Mouse (Mus musculus) layer of hippocampus, adult 9-11 months (tissue): ENCODE measurements at regions not wholly inside any gene's neighbourhood (a gene's known extent, or its start where the extent isn't known, plus 50 kb on each side); places are given as distances from the start of the nearest gene placed in this dataset.
"Not testable (repeated sequence)": the region's sequence is repeated elsewhere in the genome, so short reads cannot be mapped to it uniquely, and the experiment has no call there.

Experiments used
- DNase-seq: peaks from one replicate; pipeline ENCODE4 v3.0.0; 2022

DNA sequence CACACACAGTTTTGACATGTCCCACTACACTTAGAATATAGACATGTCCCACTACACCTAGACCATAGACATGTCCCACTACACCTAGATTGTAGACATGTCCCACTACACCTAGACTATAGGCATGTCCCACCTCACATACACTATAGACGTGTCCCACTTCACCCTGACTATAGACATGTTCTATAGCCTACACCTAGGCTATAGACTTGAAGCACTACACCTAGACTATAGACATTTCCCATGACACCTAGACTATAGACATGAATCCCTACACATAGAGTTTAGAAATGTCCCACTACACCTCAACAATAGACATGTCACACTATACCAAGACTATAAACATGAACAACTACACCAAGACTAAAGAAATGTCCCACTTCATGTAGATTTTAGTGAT is 2580.9 kb downstream of the Gm37988 start:
- DNase-seq, result no peak

DNA sequence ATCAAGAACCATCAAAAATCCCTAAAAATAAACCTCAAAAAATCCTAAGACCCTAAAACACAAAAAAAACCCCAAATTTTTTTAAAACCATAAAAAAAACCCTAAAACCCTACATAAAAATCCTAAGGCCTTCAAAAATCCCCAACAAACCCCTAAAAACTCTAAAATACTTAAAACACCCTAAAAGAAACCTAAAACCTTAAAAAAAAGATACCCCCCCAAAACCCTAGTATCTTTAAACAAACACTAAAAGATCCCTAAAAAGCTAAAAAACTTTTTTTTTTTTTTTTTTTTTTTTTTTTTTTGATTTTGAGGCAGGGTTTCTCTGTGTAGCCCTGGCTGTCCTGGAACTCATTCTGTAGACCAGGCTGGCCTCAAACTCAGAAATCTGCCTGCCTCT is 2585.8 kb downstream of the Gm37988 start:
- DNase-seq, result no peak

DNA sequence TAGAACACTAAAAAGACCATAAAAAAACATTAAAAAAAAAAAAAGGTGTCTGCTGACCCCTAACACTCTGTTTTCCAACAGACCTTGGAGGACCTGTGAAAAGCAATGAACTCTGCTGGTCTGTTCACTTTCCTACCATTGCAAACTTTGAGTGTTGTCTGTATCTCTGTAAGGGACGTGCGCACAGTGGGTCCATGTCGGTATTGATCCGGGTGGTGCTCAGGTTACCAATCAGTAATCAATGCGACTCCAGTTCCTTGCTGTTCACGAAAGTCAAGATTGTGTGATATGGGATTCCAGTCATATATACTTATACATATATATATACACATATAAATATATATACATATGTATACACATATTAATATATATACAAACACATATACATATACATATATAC is 2586.5 kb downstream of the Gm37988 start:
- no peak for DNase-seq

DNA sequence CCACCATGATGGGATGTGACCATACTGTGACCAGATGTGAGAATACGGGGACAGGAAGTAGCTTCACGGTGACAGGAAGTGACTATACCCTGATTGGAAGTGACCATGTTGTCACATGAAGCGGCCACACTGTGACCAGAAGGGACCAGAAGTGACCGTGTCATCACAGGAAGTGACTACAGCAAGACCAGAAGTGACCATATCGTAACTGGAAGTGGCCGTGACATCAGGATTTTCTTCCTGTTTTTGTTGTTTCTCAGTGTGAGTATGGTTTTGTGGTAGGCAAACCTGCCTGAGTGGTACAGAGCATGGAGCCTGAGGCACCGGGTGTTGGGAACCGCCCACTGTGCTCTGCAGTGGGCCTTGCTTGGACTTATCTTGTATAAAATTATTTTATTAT is 2587.8 kb downstream of the Gm37988 start:
- no peak for DNase-seq

DNA sequence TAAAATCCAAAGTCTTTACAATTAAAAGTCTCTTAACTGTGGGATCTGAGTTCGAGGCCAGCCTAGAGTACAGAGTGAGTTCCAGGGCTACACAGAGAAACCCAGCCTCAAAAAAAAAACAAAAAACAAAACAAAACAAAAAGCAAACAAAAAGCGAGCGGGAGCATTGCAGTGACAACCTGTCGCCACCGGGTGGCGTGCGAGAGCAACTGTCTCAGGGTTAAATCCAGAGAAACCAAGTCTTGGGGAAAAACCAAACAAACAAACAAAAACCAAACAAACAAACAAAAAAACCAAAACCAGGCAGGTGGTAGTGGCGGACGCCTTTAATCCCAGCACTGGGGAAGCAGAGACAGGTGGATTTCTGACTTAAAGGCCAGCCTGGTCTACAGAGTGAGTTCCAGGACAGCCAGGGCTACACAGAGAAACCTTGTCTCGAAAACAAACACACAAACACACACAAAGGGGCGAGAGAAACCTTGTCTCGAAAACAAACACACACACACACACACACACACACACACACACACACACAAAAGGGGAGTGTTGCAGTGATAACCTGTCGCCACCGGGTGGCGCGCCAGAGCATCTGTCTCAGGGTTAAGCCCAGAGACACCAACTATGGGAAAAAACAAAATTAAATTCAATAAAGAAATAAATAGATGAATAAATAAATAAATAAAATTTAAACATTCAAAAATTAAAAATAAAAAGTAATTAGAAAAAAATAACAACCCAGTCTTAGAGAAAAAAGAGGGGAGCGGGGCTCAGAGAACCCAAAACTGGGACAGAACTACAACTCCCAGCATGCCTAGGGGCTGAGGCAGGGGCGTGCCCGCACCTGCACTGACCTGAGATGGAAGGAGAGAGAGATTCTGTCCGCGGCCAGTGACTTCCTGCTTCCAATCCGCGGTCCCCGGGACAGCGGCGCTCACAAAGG is 2589.4 kb downstream of the Gm37988 start:
- DNase-seq, result peak; percentile 38

DNA sequence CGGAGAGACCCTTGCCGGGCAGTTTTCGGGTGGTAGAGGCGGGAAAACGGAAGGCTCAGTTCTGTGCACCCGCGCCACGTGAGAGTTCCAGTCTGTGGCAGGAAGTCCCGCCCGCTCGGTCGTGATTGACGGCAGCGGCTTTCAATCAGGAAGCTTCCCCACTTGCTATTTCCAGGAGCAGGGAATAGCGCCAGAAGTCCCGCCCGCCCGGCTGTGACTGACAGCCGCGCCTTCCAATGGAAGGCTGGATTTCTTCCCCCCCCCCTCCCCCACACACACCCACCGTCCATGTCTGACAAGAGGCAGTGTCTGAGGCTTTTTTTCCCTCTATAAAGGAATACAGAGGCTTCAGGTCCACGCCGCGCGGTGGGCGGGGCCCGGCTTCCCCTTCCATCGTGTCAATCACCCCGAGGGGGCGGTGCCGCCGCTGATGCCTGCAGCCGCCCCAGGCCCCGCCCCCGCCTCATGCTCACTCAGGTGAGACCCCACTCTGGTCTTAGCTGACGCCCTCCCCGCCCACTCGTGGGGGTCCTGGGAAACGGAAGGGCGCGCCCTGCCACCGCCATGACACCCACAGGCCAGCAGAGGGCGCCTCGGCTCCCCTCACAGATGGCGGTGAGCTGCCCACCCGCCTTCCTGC is 2590.2 kb downstream of the Gm37988 start:
- peak; percentile 98 for DNase-seq

DNA sequence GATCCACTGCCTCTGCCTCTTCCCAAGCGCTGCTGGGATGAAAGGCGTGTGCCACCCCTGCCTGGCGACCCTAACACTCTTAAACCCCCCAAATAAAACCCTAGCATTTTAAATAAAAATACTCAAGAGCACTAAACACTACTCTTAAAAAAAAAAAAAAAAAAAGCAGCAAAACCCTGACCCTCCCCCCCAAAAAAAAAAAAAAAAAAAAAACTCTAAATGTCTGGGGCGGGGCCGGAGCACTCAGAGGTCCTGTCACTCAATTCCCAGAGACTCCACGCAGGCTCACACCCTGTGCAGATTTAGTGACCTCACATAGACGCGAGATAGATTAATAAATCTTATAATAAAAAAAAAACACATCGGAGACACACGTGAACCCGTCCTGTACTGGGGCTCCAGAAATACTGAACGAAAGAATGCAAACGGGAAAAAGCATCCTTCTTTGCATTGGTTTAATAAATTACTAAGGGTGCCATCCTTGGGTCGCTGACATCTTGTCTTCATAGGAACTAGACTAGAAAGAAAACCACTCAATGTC is 2591.1 kb downstream of the Gm37988 start:
- no peak for DNase-seq

DNA sequence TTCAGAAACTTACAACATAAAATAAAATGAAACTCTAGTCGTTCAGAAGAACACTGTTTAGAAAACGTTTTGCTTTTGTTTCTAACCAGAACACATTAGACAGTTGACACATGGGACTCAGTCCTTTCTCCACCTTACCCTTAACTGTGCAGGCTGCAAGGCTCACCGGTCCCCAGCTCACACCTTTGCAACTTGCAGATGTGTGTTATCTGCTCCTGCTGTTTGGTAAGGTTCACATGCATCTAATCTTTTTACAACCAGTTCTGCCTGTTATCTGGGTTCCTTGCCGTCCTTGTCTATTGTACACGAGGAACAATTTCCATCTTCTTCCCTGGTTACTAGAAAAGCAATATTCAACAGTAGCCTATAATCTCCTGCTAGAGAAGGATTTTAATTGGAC is 2598.0 kb downstream of the Gm37988 start:
- not testable (repeated sequence) for DNase-seq

DNA sequence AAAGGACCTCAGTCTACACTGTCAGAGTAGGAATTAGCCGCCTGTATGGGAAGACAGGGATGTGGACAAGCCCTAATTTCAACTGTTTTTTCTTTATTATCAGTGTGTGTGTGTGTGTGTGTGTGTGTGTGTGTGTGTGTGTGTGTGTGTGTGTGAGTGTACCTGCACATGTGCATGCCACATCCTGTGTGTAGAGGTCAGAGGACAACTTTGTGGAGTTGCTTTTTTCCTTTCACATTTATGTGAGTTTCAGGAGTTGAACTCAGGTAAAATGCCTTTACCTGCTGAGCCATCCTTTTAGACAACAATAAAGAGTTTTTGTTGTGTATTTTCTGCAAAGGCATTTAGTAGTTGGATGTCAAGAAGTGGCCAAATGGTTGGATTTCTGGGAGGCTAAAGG is 2606.8 kb downstream of the Gm37988 start:
- no peak for DNase-seq

DNA sequence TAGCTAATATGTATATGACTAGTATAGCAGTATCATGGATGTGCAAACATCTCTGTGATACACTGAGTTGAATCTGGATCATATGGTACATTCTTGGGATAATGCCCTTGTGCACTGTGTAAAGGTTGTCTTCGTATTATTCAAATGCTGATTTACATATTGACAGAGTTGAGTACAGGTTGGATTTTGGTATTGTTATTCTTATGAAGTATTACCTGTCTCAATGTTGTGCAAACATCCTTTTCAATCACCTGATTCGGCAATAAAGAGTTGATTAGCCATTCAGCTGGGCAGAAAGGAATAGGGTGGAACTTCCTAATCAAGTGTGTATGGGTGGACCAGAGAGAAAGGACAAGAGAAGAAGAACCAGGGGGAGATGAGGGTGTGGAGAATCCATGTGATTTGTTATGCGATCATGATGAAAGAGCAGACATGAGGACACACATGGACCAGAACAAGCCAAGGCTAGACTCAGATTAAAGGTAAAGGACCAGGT is 2644.0 kb downstream of the Gm37988 start:
- no peak for DNase-seq

DNA sequence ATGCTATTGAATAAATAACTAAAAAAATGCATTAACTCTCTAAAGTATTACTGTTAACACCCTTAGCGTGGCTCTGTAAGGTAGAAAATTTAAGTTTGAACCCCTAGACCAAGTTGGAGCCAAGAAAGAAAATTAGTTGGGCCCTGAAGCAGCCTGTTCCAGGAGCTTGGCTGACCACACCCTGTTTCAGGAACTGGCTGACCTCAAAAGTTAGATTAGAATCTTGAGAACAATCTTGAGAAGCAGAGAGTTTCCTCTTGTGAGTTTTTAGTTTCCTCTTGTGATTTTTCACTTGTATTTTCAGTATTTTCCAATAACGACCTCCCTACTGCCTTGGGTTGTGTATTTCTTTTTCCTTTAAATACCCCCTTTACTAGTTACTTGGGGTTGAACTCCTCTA is 2647.2 kb downstream of the Gm37988 start:
- no peak for DNase-seq

DNA sequence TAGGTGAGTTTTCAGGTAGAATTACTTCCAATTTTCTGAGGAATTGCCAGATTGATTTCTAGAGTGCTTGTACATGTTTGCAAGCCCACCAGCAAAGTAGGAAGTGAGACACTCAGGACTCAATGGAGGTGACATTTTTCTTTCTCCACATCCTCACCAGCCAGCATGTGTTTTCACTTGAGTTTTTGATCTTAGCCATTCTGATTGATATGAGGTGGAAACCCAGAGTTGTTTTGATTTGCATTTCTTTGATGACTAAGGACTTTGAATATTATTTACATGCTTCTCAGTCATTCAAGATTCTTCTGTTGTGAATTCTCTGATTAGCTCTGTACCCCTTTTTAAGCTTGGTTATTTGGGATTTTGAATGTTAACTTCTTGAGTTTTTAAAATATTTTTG is 2650.2 kb downstream of the Gm37988 start:
- DNase-seq, result no peak

DNA sequence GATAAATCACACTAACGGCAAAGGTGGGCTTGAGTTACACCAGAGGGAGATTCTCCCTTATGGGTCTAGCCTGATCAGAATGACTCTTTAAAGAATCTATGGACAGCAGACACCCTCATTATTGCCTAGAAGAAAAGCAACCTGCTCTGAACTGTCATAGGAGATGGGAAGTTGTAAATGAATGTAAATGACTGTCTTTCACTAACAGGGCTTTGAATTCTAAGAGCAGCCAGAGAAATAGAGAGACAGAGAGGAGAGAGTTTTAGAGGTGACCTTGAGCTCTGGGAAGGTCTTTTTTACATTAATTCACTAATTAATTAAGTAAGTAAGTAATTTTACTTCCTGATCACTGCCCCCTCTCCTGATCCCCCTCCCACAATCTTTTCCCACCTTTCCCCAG is 2686.4 kb downstream of the Gm37988 start:
- no peak for DNase-seq

DNA sequence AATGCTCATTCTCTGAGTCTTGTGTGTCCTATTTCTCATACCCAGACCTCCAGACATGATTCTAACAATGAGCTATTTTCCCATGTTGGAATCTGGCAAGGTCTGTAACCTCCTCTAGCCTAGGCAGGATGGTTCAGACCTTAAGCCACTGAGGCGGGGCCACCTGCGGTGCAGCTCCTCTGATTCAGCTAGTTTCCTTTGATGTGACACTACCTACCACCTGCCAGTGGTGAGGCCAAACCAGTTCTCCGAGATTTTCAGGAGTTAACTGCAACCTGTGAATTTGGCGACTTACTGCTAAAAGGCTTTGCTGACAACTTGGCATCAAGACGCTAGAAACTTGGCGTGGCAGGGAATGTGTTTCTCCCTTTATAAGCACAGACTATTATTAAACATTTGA is 2691.3 kb downstream of the Gm37988 start:
- DNase-seq, result no peak

DNA sequence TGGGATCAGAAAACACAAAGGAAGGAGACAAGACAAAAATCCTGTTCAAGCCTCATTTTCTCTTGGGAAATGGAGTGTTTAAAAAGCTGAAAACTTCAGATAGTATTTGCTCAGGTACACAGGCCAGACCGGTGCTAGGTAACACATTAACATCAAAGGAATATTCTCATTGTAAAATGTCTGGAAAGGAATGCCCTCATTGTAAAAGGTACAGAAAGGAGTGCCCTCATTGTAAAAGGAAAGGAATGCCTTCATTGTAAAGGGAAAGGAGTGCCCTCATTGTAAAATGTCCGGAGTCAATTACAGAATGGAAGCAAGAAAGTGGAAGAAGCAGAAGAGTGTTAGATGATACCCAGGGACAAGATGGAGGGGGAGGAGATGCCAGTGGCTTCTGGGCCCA is 2694.7 kb downstream of the Gm37988 start:
- no peak for DNase-seq

DNA sequence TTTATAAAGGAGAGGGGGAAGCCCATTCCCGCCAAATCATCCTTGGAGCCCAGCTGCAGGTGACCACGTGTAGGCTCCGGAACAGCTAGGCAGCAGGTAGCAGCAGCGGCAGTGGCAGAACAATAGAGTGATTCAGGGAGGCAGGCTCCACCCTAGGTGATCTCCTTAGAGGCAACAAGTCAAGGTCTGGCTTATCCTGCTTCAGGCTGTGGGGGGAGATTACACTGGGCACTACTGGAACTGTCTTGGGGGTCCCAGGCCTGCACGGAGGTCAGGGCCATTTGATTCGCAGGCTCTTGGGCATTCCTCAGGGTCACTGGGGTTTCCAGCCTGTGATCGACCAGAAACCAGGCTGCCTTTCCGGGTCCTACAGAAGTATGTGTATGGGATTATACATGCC is 2711.1 kb downstream of the Gm37988 start:
- no peak for DNase-seq

DNA sequence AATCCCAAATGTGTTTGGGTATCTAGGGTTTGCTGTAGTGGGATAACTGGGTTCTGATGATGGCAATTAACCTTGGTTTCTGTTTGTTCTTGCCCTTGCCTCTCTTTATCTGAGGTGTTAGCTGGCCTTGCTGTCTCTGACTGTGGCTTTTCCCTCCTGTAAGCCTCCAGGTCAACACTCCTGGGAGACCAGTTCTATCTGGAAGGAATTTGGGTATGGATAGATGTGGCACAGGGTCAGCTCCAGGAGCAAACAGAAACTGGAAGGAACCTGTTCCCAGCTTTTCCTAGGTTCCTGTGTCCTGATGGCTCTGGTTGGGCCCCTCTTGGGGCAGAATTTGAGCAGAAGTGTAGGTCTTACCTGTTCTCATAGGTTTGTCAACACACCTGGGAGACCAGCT is 2725.8 kb downstream of the Gm37988 start:
- DNase-seq, result no peak

DNA sequence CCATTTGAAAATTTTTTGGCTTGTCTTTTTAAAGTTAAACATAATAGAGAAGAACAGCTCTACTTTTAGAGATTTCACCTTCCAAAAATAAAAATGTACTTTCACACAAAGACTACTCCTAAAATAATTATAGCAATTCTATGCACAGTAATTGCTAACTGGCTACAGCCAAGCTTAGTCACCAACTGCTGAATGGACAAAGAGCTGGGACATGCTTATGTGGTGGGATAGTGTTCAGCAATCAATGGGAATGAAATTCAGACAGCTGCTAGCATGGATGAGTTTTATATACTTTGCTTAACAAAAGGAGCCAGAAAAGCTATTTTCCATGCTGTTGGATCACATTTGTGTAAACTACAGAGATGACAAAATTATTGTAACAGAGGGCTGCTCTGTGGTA is 2727.5 kb downstream of the Gm37988 start:
- DNase-seq, result no peak

DNA sequence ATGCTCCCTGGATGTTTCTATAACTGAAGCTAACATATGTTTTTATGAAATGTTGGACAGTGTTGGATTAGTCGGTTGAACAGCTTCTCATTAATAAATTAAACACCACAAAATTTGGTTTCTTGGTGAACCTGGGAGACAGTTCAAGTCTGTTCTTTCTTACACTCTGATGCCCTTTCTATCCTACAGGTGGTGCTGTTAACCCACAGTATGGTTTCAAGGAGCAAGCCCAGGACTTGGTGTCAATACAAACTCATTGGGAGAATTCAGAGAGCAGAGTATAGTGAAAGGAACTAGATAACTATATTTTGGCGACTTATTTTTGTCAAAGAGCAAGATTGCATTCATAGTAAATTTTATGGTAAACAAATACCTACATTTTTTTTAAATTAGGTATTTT is 2735.8 kb downstream of the Gm37988 start:
- DNase-seq, result no peak

DNA sequence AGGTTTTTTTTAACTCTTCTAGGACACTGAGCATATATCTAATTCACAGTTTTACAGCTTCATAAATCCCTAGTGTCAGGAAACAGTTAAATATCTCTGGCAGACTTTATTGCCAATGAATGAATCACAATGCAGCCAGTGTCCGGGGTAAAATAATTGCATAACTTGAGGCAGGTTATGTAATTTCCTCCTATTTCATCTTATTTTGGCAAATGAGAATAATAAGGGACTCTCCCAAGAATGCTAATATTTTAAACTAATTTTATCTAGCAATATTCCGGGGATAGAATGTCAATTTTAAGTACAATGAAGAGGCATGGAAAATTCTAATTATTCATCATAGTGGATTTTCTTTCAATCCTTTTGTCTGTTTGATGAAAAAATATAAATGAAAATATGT is 2740.6 kb downstream of the Gm37988 start:
- DNase-seq, result no peak

DNA sequence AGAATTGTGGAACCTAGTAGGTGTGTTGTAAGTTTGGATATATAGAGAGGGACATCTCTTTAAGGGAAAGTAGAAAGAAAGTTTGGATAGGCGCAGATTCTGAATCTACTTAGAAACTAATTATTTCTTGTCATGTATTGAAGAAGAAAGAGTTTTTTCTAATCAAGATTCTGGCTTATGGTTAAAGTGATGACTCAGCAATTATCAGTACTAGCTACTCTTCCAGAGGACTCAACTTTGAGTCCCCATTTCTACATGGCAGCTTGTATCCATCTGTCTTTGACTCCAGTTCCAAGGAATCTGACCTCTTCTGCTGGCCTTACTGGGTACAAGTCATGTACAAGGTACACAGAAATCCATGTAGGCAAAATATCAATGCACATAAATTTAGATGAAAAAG is 2767.1 kb downstream of the Gm37988 start:
- DNase-seq, result no peak

DNA sequence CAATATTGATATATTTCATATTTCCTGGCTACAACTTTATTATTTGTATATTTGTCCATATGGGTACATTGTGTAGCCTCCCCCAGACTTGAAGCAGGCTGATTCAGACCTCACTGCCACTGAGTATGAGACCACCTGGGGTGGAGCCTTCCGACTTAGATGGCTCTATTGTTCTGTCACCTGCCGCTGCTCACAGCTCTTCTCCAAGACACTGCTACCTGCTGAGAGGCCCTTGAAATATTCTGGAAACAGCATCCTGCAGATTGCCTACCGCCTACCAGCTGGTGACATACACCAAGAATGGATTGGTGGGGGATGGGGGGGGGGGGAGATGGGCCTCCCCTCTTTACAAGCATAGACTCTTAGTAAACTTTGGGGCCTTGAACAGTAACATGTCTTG is 2778.7 kb downstream of the Gm37988 start:
- DNase-seq, result no peak

DNA sequence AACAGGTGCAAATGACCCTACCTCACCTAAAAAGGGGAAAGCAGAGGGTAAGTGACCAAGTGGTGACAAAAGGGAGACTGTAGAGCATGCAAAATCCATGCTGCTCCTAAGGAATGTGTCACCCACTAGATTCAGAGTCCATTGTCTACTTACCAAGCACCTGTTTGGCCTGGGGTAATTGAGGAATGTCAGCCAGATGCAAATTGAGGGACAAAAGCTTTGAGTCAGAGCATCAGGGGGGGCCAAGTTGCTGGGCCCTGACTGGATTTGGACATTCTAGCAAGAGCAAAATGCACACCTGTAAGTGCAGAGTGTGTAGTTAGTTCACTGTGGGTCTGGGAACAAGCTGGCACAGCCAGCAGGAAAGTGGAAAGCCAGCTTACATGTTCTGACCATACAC is 2783.6 kb downstream of the Gm37988 start:
- DNase-seq, result no peak
